Mouse (Mus musculus) naive thymus-derived CD4-positive, alpha-beta T cell, adult 5 months (primary cell): ENCODE measurements around the gene Gorasp1. TPM values are rescaled to one million over a fixed set of nuclear protein-coding genes. Genes with fewer than 3 reads are reported as not detected.

Experiments used
- polyA plus RNA-seq: library from polyadenylated mRNA; unstranded; fragments of 100-300 nt; shearing (Covaris generic); gene quantifications from one replicate; pipeline ENCODE4 v1.2.1, GENCODE M21; 2017

Gene Gorasp1
- 5.6 TPM for polyA plus RNA-seq

DNA sequence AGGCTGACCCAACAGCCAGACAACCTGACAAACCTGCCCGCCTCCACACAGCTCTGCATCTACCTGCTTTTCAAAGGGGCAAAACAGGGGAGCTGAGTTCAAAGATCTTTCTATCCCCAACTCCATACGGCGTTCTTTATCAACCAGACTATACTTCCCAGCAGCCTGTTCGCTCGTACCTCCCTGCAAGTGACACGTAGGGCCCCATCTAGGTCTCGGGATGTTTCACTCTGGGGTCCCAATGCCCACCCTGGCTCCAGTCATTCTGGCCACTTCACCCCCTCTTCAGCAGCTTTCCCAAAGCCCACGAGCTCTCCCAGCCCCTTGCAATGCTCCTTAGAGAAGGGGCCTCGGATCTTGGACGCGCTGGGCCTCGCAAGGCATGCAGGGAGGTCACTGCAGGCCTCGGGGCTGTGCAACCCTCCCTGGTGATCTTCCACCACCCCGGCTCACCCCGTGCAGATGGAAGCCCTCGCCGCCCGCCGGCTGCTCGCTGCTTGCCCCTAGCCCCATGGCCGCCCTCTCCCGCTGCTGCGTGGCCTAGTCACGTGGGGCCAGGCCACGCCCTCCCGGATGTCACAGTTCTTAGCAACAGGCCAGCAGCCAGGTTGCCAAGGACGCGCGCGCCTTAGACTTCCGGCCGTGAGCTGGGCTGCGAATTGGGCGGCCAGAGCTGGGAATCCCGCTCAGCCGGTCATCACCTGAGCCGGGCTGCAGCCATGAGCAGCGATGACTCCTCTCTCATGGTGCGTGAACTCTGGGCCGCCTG, at the start of gene Gorasp1, which contains the start of gene Ttc21a:
Gorasp1 (minus strand) TSS at position 561 of the 769 bp plus-strand sequence.
Ttc21a (plus strand) TSS at position 602 of the 769 bp plus-strand sequence.

DNA sequence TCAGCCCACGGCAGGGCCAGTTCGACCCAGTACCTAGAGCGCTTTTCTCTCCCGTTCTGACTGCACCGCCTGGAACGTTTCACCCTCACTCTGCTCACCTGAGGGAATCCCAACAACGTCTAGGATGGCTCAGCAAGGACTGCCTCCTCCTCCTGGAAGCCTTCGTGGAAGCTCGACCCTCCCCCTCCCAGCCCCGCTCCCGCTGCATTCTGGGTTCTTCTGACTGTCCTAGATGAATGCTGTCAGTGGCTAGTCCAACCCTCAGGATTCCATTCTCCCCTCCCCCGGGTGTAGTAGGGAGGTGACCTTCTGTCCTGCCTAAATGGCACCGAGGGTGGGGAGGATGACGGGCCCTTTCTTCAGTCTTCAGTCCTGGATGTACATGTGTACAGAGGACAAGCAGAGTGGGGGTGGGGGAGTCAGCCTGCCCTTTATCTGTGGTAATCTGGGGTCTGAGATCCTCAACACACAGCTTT, 47.2 kb upstream of the Gorasp1 start, which contains the start of gene Csrnp1:
Csrnp1 (minus strand) TSS at position 123 of the 476 bp plus-strand sequence.

DNA sequence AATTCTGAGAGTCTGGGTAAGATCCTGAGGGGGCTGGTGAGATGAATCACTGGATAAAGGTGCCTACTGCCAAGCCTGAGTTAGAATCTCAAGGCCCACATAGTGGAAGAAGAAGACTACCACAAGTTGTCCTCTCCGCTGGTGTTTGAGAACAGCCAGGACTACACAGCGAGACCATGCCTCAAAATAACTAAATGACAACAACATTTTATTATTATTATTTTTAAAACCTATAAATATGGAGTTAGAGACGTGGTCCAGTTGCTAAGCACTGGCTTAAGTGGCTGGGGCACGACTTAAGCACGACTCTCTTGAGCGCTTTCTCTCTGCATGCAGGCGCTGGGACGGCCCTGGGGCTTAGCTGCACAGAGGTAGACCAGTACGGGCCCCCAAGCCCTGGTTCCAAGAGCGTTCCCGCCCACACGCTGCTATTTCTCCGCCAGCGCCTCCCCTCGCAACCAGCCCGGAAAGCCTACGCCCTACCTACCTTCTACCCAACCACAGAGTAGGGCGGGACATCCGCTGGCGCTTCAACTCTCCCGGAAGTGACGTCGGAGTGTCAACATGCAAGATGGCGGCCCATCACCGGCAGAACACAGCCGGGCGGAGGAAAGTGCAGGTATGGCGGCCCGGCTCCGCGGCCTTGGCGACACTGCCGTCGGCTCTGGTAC, 42.9 kb downstream of the Gorasp1 start, which contains the start of gene Wdr48:
Wdr48 (plus strand) TSS at position 540 of the 671 bp plus-strand sequence.

Other genes with a start within 250 kb of the Gorasp1 start
- not detected for gene Scn10a, start 218.2 kb downstream of the Gorasp1 start, polyA plus RNA-seq
- 0.11 TPM for gene Scn11a, start 112.1 kb downstream of the Gorasp1 start, polyA plus RNA-seq
- 78.2 TPM for gene Wdr48, start 42.7 kb downstream of the Gorasp1 start, polyA plus RNA-seq
- not detected for gene Ttc21a, start within 50 bp of the Gorasp1 start, polyA plus RNA-seq
- 168 TPM for gene Csrnp1, start 47.1 kb upstream of the Gorasp1 start, polyA plus RNA-seq
- gene Xirp1, start 86.0 kb upstream of the Gorasp1 start, polyA plus RNA-seq = not detected
- gene Cx3cr1, start 132.3 kb upstream of the Gorasp1 start, polyA plus RNA-seq = not detected
- gene Ccr8, start 154.5 kb upstream of the Gorasp1 start, polyA plus RNA-seq = 15.3 TPM
- 83.0 TPM for gene Slc25a38, start 172.8 kb upstream of the Gorasp1 start, polyA plus RNA-seq
- 2,035 TPM for gene Rpsa, start 190.1 kb upstream of the Gorasp1 start, polyA plus RNA-seq
- 0.17 TPM for gene Mobp, start 212.1 kb upstream of the Gorasp1 start, polyA plus RNA-seq